Mouse (Mus musculus) right cerebral cortex, adult 18-20 months (tissue): ENCODE measurements at regions not wholly inside any gene's neighbourhood (a gene's known extent, or its start where the extent isn't known, plus 50 kb on each side); places are given as distances from the start of the nearest gene placed in this dataset.
"Not testable (repeated sequence)": the region's sequence is repeated elsewhere in the genome, so short reads cannot be mapped to it uniquely, and the experiment has no call there.

Experiments used
- DNase-seq: peaks from one replicate; pipeline ENCODE4 v3.0.0; 2022; ENCODE audit warnings: mixed read lengths

GRCm38 (mm10) chr14:14478159-14478558, 77.1 kb downstream of the Olfr721-ps1 start:
- DNase-seq = not testable (repeated sequence)

GRCm38 (mm10) chr14:14481840-14482239, 80.7 kb downstream of the Olfr721-ps1 start:
- peak; percentile 24 for DNase-seq

DNA sequence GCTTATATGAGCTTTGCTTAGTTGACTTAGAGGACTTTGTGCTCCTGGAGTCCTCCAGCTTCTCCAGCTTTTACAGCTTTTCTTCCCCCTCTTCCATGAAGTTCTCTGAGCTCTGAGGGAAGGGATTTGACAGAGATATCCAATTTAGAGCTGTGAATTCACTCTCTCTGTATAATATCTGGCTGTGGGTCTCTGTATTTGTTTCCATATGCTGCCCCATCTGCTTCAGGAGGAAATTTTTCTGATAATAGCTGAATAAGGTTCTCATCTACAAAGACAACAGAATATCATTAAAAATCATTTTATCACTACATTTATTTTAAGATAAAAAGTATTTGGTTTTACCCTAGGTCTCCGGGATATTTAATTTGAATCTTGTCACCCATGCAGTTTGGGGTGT, 85.3 kb downstream of the Olfr721-ps1 start:
- no peak for DNase-seq

DNA sequence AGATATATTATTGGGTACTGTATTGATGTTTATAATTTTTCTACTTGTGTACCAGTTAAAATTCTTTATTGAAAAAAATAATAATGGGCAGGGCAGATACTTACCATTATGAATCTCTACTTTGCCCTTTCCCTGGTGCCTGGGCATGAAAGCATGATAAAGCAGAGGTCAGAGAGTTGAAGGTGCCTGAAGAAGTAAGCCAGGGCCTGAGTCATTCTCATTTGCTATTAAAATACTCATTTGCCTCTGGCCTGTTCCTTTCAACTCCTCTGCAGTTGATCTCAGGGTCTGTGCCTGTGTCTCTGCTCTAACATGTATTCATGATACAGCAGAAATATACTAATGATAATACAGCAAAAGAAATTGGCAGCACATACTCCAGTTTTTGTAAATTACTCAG, 89.4 kb downstream of the Olfr721-ps1 start:
- no peak for DNase-seq

DNA sequence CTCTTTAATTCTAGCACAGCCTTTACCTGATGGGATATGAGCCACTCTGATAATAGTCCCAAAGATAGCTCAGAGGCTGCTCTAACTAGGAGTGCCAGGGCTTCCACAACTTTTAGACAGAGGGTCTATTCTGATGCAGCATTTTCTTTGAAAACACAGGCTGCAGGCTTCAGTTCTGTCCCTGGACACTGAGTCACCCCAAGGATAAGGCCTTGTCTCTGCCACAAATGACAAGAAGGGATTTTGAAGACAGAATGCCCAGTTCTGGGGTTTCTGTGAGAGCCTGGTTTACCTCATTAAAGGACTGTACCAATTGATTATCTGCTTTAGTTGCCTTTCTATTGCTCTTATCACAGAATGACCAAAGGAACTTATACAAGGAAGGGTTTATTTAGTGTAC, 90.9 kb downstream of the Olfr721-ps1 start:
- DNase-seq = no peak

- DNase-seq = no peak
Measured at GRCm38 (mm10) chr14:14511927-14512326, 110.8 kb downstream of the Olfr721-ps1 start.

DNA sequence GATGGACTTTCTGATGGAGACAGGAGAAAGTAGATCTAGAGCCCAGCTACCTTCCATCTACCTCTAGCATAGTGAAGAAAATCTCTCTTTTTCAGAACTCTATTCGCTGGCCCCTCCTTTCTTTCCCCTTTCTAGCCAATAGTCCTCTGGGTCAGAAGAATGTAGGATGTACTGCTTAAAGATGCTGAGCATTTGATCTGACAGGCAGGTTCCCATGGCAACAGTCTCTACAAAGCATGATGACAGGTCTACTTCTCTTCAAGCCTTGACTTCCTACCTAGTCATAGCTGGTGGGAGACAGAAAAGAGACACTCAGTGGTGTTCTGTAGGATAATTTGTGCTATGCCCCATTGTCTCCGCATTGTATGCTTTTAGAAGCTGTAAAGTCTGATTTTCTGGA, 112.0 kb downstream of the Olfr721-ps1 start:
- DNase-seq = no peak

DNA sequence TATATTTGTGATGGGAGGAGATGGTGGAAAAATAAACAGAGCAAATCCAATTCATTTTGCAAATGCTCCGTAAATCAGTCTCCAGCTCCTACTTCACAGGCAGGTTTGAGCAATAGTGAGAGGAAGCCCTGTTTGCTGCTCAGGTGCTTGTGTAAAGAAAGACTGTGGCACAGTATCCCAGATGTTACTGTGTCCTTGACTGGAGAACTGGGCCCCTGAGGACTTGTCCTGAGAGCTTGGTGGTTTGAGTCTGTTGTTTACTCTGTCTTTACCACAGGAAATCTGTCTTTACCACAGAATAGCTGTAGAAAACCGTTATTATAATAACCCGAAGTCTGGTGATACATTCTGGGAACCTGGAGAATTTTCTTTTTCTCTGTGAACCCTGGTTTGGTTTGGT, 112.4 kb downstream of the Olfr721-ps1 start:
- no peak for DNase-seq

DNA sequence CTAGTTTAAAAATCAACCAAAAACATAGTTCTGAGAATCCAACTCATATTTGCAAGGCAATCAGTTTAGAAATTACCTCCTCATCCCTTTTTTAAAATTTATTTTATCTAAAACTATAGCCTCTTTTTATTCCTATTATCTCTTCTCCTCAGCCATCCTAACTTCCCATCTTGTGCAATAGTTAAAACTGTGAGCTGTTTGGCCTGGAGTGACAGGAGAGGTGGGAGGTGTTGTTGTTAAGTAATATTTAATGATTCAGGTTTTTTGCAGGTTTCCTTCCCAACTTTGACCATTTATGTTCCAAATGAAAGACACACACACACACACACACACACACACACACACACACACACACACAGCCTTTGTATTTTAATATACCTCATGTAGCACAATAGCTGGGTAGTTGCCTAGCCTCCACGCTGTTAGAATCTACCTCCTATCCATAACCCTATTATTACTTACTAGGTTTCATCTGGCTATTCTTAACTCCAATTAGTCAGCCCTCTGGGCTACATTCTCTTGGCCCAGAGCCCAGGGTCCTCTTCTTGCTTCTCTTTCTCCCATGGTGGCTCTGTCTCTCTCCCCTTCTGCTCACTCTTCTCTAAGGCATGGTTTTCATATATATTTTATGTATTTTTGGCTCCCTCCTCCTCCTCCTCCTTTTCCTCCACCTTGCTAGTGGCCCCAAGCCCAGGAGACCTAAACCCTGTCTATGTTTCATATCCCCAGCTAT, 113.5 kb downstream of the Olfr721-ps1 start:
- no peak for DNase-seq

DNA sequence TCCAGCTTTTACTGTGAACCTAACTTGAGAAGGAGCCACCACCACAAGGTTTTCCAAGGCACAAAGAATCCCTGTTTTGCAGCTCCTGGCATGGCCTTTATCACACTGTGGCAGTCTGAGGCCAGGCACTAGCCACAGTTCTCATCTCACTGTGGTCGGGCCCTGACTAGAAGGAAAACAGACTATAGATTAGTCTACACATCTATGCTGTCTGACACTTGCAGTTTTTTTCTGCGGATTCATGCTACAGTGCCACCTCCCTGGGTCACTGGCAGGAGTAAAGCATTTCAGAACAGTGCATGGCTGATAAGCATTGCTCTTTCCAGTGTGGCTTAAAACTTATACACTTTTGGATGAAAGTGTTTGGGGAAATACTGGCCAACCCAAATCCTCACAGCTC, 114.3 kb downstream of the Olfr721-ps1 start:
- DNase-seq = no peak

GRCm38 (mm10) chr14:14515918-14516317, 114.8 kb downstream of the Olfr721-ps1 start:
- no peak for DNase-seq

- no peak for DNase-seq
Measured at GRCm38 (mm10) chr14:14518027-14518426, 116.9 kb downstream of the Olfr721-ps1 start.

GRCm38 (mm10) chr14:14518841-14519240, 117.7 kb downstream of the Olfr721-ps1 start:
- DNase-seq = peak; percentile 5

DNA sequence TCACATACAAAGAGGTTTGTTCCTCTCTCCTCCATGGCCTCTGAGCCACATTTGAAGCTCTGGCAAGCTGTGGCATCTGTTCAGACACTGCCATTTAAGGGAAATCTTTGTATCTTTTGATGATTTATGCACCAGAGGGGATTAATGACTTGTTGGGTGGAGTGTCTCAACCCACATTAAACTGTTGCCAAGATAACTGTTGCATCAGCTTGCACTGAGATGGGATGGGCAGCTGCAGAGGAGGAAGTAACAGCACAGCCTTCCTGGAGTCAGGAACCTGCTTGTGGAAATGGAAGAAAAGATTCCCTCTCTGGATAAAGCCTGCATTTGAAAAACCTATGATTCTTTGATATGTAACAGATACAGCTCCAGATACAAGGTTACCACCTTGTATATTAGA, 119.1 kb downstream of the Olfr721-ps1 start:
- peak; percentile 4 for DNase-seq

- DNase-seq = not testable (repeated sequence)
Measured at GRCm38 (mm10) chr14:14521331-14521730, 120.2 kb downstream of the Olfr721-ps1 start.

GRCm38 (mm10) chr14:14525225-14525624, 124.1 kb downstream of the Olfr721-ps1 start:
- DNase-seq = no peak

- no peak for DNase-seq
Measured at GRCm38 (mm10) chr14:14528437-14528836, 127.3 kb downstream of the Olfr721-ps1 start.

DNA sequence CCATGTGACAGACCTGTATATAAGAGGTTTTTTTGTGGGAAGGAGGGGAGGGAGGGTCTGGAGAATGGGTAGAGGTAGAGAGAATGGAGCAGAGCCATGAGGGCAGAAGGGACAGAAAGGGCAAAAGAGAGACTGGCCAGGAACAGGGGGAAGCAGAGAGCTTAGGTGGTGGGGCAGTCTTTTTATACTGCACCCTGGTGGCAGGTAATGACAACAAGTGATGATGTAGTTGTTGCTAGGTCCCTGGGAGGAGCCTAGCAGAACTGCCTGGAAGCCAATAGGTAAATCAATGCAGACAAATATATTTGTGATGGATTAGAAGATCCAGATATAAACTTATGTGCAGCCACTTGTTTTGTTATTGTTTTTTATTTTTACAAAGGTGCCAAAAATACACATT, 140.1 kb downstream of the Olfr721-ps1 start:
- DNase-seq = no peak

DNA sequence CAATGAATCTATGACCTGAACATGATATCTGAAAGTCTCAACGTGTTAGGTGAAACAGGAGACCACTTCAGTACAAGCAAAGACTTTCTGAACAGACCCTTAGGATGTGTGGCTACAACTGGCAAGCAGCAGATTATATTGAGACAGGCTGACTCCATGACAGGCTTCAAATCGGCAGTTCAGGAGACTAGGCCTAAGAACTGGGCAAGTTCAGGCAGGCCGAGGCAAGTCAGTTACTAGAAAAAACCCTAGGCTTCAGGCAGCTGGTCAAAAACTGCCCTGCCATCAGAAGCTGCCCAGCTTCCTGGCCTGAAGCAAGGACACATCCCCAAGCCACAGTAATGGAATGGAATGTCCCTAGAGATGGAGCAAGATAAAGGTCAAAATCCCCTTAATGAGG, 140.6 kb downstream of the Olfr721-ps1 start:
- DNase-seq = no peak

DNA sequence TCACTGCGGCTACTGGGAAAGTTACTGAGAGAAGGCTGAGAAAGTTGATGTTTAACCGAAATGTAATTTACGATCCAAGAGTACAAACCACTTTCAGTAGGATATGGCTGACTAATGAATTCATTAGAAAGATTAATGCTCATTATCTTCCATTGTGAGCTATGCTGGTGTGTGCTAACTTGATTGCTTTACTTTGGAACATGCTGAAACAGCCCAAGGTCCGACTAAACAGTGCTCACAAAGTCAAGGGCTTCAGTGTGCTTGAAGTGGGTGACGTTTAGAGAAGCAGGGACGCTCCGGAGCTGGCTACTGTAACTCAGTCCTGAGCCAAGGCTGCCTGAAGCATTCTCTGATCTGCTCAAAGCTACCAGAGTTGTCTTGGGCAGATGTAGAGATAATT, 143.1 kb downstream of the Olfr721-ps1 start:
- DNase-seq = no peak

GRCm38 (mm10) chr14:14552201-14552600, 149.9 kb upstream of the Slc4a7 start:
- no peak for DNase-seq

DNA sequence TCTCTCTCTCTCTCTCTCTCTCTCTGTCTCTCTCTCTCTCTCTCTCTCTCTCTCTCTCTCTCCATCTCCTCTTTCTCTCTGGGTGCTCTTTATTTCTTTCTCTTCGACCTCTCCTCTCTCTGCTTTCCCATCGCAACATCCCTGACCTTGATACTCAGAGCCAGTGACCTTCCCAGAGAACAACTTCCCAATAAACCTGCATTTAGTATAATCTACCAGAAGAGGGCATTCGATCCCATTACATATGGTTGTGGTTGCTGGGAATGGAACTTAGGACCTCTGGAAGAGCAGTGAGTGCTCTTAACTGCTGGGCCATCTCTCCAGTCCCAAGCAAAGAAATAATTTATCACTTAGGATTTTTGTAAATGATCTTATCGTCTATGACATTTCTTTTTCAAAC, 127.2 kb upstream of the Slc4a7 start:
- no peak for DNase-seq

DNA sequence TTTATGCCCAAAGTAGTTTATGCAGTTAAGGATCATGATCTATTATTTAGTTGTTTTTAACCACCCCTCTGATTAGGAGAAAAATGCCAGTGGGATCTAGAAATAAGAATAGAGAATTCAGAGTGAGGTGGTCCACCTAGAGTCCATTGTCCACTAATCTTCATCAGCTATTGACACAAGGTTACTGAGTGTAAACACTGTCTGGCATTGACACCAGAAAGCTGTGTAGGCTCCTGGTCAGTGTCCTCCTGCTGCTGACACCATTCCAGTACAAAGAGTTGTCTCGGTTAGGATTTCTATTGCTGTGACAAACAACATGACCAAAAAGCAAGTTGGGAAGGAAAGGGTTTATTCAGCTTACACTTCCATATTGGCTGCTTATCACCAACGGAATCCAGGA, 110.1 kb upstream of the Slc4a7 start:
- no peak for DNase-seq

GRCm38 (mm10) chr14:14594753-14595152, 107.3 kb upstream of the Slc4a7 start:
- DNase-seq = no peak
